ENCODE assay signal across 22 mouse cellular contexts in the genomic region with DNA sequence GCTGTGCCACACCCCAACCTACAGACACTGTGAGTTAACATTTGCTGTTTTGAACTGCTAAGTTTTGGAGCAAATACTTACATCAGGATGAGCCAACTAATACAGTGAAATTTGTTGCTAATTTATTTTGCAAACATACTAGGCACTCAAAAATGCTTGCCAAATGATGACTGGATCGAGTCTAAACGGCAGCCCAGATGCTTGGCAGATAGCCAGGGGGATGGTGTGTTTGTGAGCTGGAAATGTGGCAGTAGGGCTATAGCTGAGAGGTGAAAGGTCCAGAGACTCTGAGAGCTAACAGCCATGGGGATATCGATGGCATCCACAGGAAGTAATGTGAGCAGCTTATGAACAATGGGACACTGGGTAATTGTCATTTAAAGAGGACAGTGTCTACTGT. TPM values are rescaled to one million over a fixed set of nuclear protein-coding genes. Genes with fewer than 3 reads are reported as not detected.
"Had no signal": no experiment of that assay in that cellular context is flagged by ENCODE, and none has a peak within 500 bp of the region (broad histone marks: within the 10 kb centered on the region; RNA-seq: fewer than 3 reads in every experiment).

No protein-coding gene starts in this region.

- DNase-seq: kidney, adult 8-10 months; kidney, postnatal 10 days; kidney, postnatal 36 days; layer of hippocampus, postnatal 36 days; liver, embryonic 13.5 days; lung, postnatal 14 days; right cerebral cortex, adult 18-20 months; right cerebral cortex, postnatal 14 days; right cerebral cortex, postnatal 4 days; thymus, adult 2 months; thymus, postnatal 25 days had no signal

- H3K4me1 ChIP-seq: kidney, embryonic 15.5 days; liver, embryonic 13.5 days; lung, embryonic 15.5 days; midbrain, embryonic 12.5 days; midbrain, embryonic 15.5 days; neural tube, embryonic 12.5 days; neural tube, embryonic 15.5 days had no signal

- H3K36me3 ChIP-seq: kidney, embryonic 15.5 days; liver, embryonic 13.5 days; lung, embryonic 15.5 days; midbrain, embryonic 12.5 days; midbrain, embryonic 15.5 days; neural tube, embryonic 12.5 days; neural tube, embryonic 15.5 days had no signal

- H3K4me2 ChIP-seq: kidney, embryonic 15.5 days; liver, embryonic 13.5 days; lung, embryonic 15.5 days; midbrain, embryonic 12.5 days; midbrain, embryonic 15.5 days; neural tube, embryonic 12.5 days; neural tube, embryonic 15.5 days had no signal

- ATAC-seq: midbrain, embryonic 15.5 days had no signal

- H3K27me3 ChIP-seq: kidney, embryonic 15.5 days; liver, embryonic 13.5 days; lung, embryonic 15.5 days; midbrain, embryonic 12.5 days; midbrain, embryonic 15.5 days; neural tube, embryonic 12.5 days; neural tube, embryonic 15.5 days had no signal

- H3K27ac ChIP-seq: kidney, embryonic 15.5 days; left cerebral cortex, adult 2 months; liver, embryonic 13.5 days; lung, embryonic 15.5 days; macrophage; midbrain, embryonic 12.5 days; midbrain, embryonic 15.5 days; neural tube, embryonic 12.5 days; neural tube, embryonic 15.5 days; stomach, postnatal 0 days had no signal

- H3K9ac ChIP-seq: kidney, embryonic 15.5 days; liver, embryonic 13.5 days; lung, embryonic 15.5 days; midbrain, embryonic 12.5 days; midbrain, embryonic 15.5 days; neural tube, embryonic 12.5 days; neural tube, embryonic 15.5 days had no signal

- H3K4me3 ChIP-seq: kidney, embryonic 15.5 days; left cerebral cortex, adult 2 months; liver, embryonic 13.5 days; lung, embryonic 15.5 days; midbrain, embryonic 12.5 days; midbrain, embryonic 15.5 days; neural tube, embryonic 12.5 days; neural tube, embryonic 15.5 days had no signal

- H3K9me3 ChIP-seq: kidney, embryonic 15.5 days; liver, embryonic 13.5 days; lung, embryonic 15.5 days; midbrain, embryonic 12.5 days; midbrain, embryonic 15.5 days; neural tube, embryonic 12.5 days; neural tube, embryonic 15.5 days had no signal

RNA-seq across cellular contexts. Expression of a gene that starts 14.8 kb away (rescaled TPM):
- total RNA-seq: megakaryocyte, adult 5-6 weeks had no signal
- polyA plus RNA-seq: liver, adult 2 months; macrophage had no signal
